Mouse (Mus musculus): ENCODE data around the gene Rab4a. TPM values are rescaled to one million over a fixed set of nuclear protein-coding genes. Genes with fewer than 3 reads are reported as not detected.

Gene Rab4a
- polyA plus RNA-seq, 1 experiment = 4.4 TPM

DNA sequence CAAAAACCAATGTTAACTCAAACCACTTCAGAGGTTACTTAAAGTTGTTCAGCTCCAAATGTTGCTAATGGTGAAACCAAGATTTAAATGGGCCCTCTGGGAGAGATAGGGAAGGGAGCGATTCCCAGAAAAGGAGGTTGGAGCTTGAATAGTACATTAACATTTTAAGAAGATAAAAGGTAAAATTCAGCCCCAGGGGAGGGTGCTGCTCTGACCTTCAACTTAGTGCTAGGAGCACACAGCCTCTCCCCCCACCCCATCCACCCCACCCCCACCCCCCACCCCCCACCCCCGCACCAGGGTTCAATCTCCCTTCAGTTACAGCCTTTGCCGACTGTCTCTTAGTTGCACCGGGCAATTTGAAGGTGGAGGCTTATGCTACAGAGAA lies 43.9 kb upstream of the Rab4a start:
- no peak overlapping the region for H3K4me3 ChIP-seq (ENCODE audit: control insufficient read depth, insufficient read depth, low read length)
- no peak overlapping the region for H3K27ac ChIP-seq (ENCODE audit: control insufficient read depth, insufficient read depth, low read length)
- no peak for DNase-seq
- no peaks in the 10 kb centered on the region for H3K36me3 ChIP-seq (ENCODE audit: control insufficient read depth, insufficient read depth, low read length)
- H3K27me3 ChIP-seq (ENCODE audit: control insufficient read depth, insufficient read depth, low read length) = no peaks in the 10 kb centered on the region
- TF ChIP-seq CTCF (IDR thresholded peaks at IDR 0.05; ENCODE audit: borderline replicate concordance, control insufficient read depth, extremely low read depth, insufficient read depth, low read length, poor library complexity) (no peak), POLR2A (IDR thresholded peaks at IDR 0.05; ENCODE audit: control insufficient read depth, extremely low read depth, insufficient read depth, low read length, poor library complexity) (no peak)
- no peaks in the 10 kb centered on the region for H3K4me1 ChIP-seq (replicated peaks; ENCODE audit: control insufficient read depth, insufficient read depth, low read length)
- 67% methylated on average over 4 of the region's 4 CpGs for WGBS

DNA sequence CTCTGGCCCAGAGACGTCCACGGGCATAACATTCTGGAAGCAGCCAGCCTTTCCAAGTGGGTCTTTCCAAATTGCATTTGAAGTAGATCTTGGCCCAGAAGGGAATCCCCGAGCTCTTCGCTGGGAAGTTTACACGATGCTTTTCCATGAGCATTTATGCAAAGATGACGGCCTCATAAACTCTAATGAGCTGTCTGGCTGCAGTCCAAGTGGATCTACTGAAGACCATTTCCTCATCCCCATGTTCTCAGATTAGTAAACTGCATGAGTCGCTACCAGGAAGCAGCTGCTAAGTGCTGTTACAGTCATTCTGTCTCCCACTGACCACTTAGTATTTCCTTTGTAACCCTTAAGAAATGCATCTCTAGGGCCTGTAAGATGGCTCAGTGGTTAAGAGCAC lies 42.4 kb upstream of the Rab4a start:
- no peak for DNase-seq
- no peak overlapping the region for H3K27ac ChIP-seq (ENCODE audit: control insufficient read depth, insufficient read depth, low read length)
- H3K4me3 ChIP-seq (ENCODE audit: control insufficient read depth, insufficient read depth, low read length) = no peak overlapping the region
- no peaks in the 10 kb centered on the region for H3K4me1 ChIP-seq (replicated peaks; ENCODE audit: control insufficient read depth, insufficient read depth, low read length)
- no peaks in the 10 kb centered on the region for H3K27me3 ChIP-seq (ENCODE audit: control insufficient read depth, insufficient read depth, low read length)
- TF ChIP-seq CTCF (IDR thresholded peaks at IDR 0.05; ENCODE audit: borderline replicate concordance, control insufficient read depth, extremely low read depth, insufficient read depth, low read length, poor library complexity) (no peak), POLR2A (IDR thresholded peaks at IDR 0.05; ENCODE audit: control insufficient read depth, extremely low read depth, insufficient read depth, low read length, poor library complexity) (no peak)
- no peaks in the 10 kb centered on the region for H3K36me3 ChIP-seq (ENCODE audit: control insufficient read depth, insufficient read depth, low read length)
- 45% methylated on average over 7 of the region's 7 CpGs for WGBS

DNA sequence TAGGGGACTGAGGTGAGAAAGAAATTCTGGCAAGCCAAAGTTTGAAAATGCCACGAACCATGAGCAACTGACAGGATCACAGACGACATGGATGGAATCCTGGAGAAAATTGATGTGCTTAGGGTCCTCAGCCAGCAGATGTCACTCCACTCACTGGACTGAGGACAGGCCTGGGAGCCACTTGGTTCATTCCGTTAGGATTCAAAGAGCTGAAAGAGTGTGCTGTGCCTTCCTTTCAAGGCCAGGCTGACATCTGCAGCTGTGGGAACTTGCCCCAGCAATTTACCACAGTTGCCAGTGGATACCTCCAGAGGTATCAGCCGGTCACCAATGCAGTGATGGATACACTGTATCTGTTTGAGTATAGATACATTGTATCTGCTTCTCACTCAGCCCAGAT lies 41.1 kb upstream of the Rab4a start:
- no peak overlapping the region for H3K27ac ChIP-seq (ENCODE audit: control insufficient read depth, insufficient read depth, low read length)
- no peak overlapping the region for H3K4me3 ChIP-seq (ENCODE audit: control insufficient read depth, insufficient read depth, low read length)
- H3K36me3 ChIP-seq (ENCODE audit: control insufficient read depth, insufficient read depth, low read length) = no peaks in the 10 kb centered on the region
- TF ChIP-seq POLR2A (IDR thresholded peaks at IDR 0.05; ENCODE audit: control insufficient read depth, extremely low read depth, insufficient read depth, low read length, poor library complexity) = no peak
- TF ChIP-seq CTCF (IDR thresholded peaks at IDR 0.05; ENCODE audit: borderline replicate concordance, control insufficient read depth, extremely low read depth, insufficient read depth, low read length, poor library complexity) = no peak
- no peaks in the 10 kb centered on the region; the same call in 1 of the 2 replicates for H3K27me3 ChIP-seq (ENCODE audit: control insufficient read depth, insufficient read depth, low read length)
- no peaks in the 10 kb centered on the region for H3K4me1 ChIP-seq (replicated peaks; ENCODE audit: control insufficient read depth, insufficient read depth, low read length)
- DNase-seq = no peak
- 74% methylated on average over 4 of the region's 4 CpGs for WGBS

DNA sequence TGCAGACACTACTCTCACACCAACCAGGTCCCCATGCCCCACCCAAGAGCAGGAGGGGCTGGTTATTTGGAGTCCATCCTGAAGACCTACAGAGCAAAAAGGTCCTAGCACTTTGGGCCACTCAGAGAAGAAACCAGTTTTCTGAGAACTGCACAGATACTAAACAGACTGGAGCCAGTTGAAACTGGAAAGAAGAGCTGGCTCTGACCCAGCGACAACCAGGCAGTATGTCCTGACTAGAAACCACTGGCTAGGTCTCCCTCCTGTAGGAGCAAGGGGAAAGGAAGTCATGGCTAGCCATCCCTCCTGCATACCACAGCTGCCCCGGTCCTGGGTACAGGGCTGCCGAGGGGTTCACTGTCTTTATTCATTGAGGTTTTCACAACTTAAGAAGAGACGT lies 39.3 kb upstream of the Rab4a start:
- Histone ChIP-seq H3K27ac (ENCODE audit: control insufficient read depth, insufficient read depth, low read length) (no peak overlapping the region), H3K4me3 (ENCODE audit: control insufficient read depth, insufficient read depth, low read length) (no peak overlapping the region), H3K4me1 (replicated peaks; ENCODE audit: control insufficient read depth, insufficient read depth, low read length) (no peaks in the 10 kb centered on the region), H3K36me3 (ENCODE audit: control insufficient read depth, insufficient read depth, low read length) (no peaks in the 10 kb centered on the region), H3K27me3 (ENCODE audit: control insufficient read depth, insufficient read depth, low read length) (no peaks in the 10 kb centered on the region; the same call in 1 of the 2 replicates)
- TF ChIP-seq POLR2A (IDR thresholded peaks at IDR 0.05; ENCODE audit: control insufficient read depth, extremely low read depth, insufficient read depth, low read length, poor library complexity) = no peak
- TF ChIP-seq CTCF (IDR thresholded peaks at IDR 0.05; ENCODE audit: borderline replicate concordance, control insufficient read depth, extremely low read depth, insufficient read depth, low read length, poor library complexity) = no peak
- WGBS = 90% methylated on average over 4 of the region's 4 CpGs
- DNase-seq = no peak

DNA sequence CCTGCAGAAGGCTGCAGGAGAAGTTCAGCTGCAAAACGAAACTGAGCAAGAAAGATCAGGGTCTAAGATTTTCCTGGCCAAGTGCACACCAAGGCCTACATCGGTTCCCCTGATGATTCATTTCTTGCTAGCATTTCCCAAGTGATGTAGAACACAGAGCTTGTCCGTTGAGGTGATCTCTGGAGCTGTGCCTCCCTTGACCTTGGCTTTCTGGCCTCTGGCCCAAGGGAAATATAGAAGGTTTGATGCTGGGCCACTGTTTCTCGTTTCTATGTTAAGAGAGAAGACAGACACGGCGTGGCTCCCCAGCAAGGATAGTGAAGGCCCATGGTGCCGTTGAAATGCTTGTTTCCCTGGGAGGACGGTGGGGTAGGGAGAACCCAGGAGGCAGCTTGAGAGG lies 37.9 kb upstream of the Rab4a start:
- Histone ChIP-seq H3K36me3 (ENCODE audit: control insufficient read depth, insufficient read depth, low read length) (no peaks in the 10 kb centered on the region), H3K4me1 (replicated peaks; ENCODE audit: control insufficient read depth, insufficient read depth, low read length) (no peaks in the 10 kb centered on the region), H3K4me3 (ENCODE audit: control insufficient read depth, insufficient read depth, low read length) (no peak overlapping the region), H3K27me3 (ENCODE audit: control insufficient read depth, insufficient read depth, low read length) (no peaks in the 10 kb centered on the region; the same call in 1 of the 2 replicates), H3K27ac (ENCODE audit: control insufficient read depth, insufficient read depth, low read length) (no peak overlapping the region)
- TF ChIP-seq POLR2A (IDR thresholded peaks at IDR 0.05; ENCODE audit: control insufficient read depth, extremely low read depth, insufficient read depth, low read length, poor library complexity) = no peak
- no peak for TF ChIP-seq CTCF (IDR thresholded peaks at IDR 0.05; ENCODE audit: borderline replicate concordance, control insufficient read depth, extremely low read depth, insufficient read depth, low read length, poor library complexity)
- DNase-seq = no peak
- WGBS = 88% methylated on average over 8 of the region's 8 CpGs

DNA sequence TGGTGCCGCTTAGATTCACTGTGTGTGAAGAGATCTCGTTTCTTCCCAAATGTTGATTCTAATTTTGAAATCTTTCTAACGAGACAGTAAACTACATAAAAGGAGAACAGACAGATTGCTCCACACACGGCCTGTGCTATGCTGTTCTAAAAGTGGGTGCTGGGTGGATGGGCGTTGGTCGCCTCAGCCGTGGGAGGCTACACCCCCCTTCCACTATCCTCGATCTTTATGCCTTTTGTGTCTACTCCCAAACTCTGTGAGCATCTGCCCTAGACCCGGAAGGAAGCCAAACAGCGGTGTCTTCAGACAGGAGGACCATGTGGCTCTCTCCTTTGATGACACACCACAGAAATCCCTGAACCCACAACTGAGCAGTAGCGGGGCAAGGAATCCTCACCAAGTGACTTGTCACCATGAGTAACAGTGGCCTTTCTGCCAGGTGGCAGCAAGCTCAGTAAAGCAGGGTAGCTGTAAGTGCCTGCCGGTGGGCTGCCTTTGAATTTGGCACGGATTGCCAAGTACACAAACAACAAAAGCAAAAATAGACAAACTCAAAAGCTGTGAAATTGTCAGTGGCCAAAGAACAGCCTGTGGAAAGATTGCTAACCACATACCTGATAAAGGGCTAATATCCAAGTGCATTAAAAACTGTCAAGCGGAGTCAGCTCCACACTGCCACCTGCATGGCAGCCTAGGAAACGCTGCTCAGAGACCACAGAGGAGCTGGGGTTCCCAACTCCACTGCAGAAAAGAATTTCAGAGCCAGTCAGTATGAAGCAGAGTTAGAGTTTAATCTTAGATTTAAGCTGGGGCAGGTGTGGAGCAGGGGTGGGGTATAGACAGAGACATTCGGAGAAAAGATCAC lies 37.1 kb upstream of the Rab4a start:
- TF ChIP-seq POLR2A (IDR thresholded peaks at IDR 0.05; ENCODE audit: control insufficient read depth, extremely low read depth, insufficient read depth, low read length, poor library complexity) (no peak), CTCF (IDR thresholded peaks at IDR 0.05; ENCODE audit: borderline replicate concordance, control insufficient read depth, extremely low read depth, insufficient read depth, low read length, poor library complexity) (no peak)

More for the DNA sequence above, 37.1 kb upstream of the Rab4a start:
- WGBS = 63% methylated on average over 16 of the region's 16 CpGs
- Histone ChIP-seq H3K4me3 (ENCODE audit: control insufficient read depth, insufficient read depth, low read length) (no peak overlapping the region), H3K27me3 (ENCODE audit: control insufficient read depth, insufficient read depth, low read length) (no peaks in the 10 kb centered on the region; the same call in 1 of the 2 replicates), H3K27ac (ENCODE audit: control insufficient read depth, insufficient read depth, low read length) (no peak overlapping the region), H3K4me1 (replicated peaks; ENCODE audit: control insufficient read depth, insufficient read depth, low read length) (no peaks in the 10 kb centered on the region), H3K36me3 (ENCODE audit: control insufficient read depth, insufficient read depth, low read length) (no peaks in the 10 kb centered on the region)
- no peak for DNase-seq
